Mouse (Mus musculus): ENCODE measurements at regions not wholly inside any gene's neighbourhood (a gene's known extent, or its start where the extent isn't known, plus 50 kb on each side); places are given as distances from the start of the nearest gene placed in this dataset.

GRCm38 (mm10) chr1:137323884-137324594, 363.8 kb upstream of the Nr5a2 start:
- TF ChIP-seq EP300 (IDR thresholded peaks at IDR 0.05; ENCODE audit: insufficient read depth, low read depth, low read length) (no peak), POLR2A (IDR thresholded peaks at IDR 0.05; ENCODE audit: insufficient read depth, low read depth, low read length) (no peak), CTCF (IDR thresholded peaks at IDR 0.05) (peak; percentile 63)
